Mouse (Mus musculus) myocyte (in vitro differentiated cells): ENCODE measurements around the gene Luc7l3. TPM values are rescaled to one million over a fixed set of nuclear protein-coding genes. Genes with fewer than 3 reads are reported as not detected.

Source experiments
- H3K27me3 ChIP-seq: one replicate; pipeline ENCODE4 v1.6.1; 2011; ENCODE audit not compliant: control insufficient read depth, insufficient read depth, insufficient read length
- H3K36me3 ChIP-seq: one replicate; pipeline ENCODE4 v1.6.1; 2011; ENCODE audit not compliant: control insufficient read depth, insufficient read depth
- H3K4me2 ChIP-seq: one replicate; pipeline ENCODE4 v1.6.1; 2011; ENCODE audit warnings: low read depth, control low read depth
- H3K4me3 ChIP-seq: one replicate; pipeline ENCODE4 v1.5.1; 2011; ENCODE audit warnings: mild to moderate bottlenecking, control low read depth, moderate library complexity
- H3K79me2 ChIP-seq: one replicate; pipeline ENCODE4 v1.6.1; 2011; ENCODE audit not compliant: control insufficient read depth, insufficient read depth
- H3ac ChIP-seq: one replicate; pipeline ENCODE4 v1.6.1; 2011; ENCODE audit not compliant: control insufficient read depth, insufficient read length
- CEBPB ChIP-seq: IDR thresholded peaks from 2 replicates; pipeline ENCODE4 v1.6.1; 2011; ENCODE audit warnings: mild to moderate bottlenecking, moderate library complexity; ENCODE audit not compliant: poor library complexity, insufficient read depth, severe bottlenecking
- E2F4 ChIP-seq: IDR thresholded peaks from one replicate; pipeline ENCODE4 v1.6.1; 2011; ENCODE audit warnings: mild to moderate bottlenecking, control low read depth, moderate library complexity; ENCODE audit not compliant: insufficient read depth
- MAX ChIP-seq: IDR thresholded peaks from one replicate; pipeline ENCODE4 v1.6.1; 2011; ENCODE audit warnings: low read depth, mild to moderate bottlenecking, control low read depth
- MYOD1 ChIP-seq, 3 experiments: IDR thresholded peaks; one replicate each; pipeline ENCODE4 v1.6.1; 2011; ENCODE audit warnings: control low read depth in 2 of 3, low read depth in 2 of 3, mild to moderate bottlenecking in 2 of 3, moderate library complexity in 1 of 3; ENCODE audit not compliant: insufficient read length in 2 of 3, control insufficient read depth in 1 of 3
- MYOG ChIP-seq, 3 experiments: IDR thresholded peaks; one replicate each; pipeline ENCODE4 v1.6.1; 2011; ENCODE audit warnings: control low read depth in 2 of 3, low read depth in 2 of 3, mild to moderate bottlenecking in 2 of 3; ENCODE audit not compliant: insufficient read length in 2 of 3, control insufficient read depth in 1 of 3, insufficient read depth in 1 of 3
- POLR2A ChIP-seq: IDR thresholded peaks from one replicate; pipeline ENCODE4 v1.6.1; 2011; ENCODE audit warnings: low read depth, mild to moderate bottlenecking, control low read depth, moderate library complexity; ENCODE audit not compliant: insufficient read length
- POLR2AphosphoS2 ChIP-seq: IDR thresholded peaks from one replicate; pipeline ENCODE4 v1.6.1; 2011; ENCODE audit warnings: low read depth, control low read depth; ENCODE audit not compliant: insufficient read length
- REST ChIP-seq: IDR thresholded peaks from one replicate; pipeline ENCODE4 v1.6.1; 2011; ENCODE audit warnings: mild to moderate bottlenecking, control low read depth, moderate library complexity; ENCODE audit not compliant: insufficient read depth, insufficient read length
- SRF ChIP-seq: IDR thresholded peaks from one replicate; pipeline ENCODE4 v1.6.1; 2011; ENCODE audit warnings: low read depth; ENCODE audit not compliant: control insufficient read depth, insufficient read length
- TCF12 ChIP-seq: IDR thresholded peaks from one replicate; pipeline ENCODE4 v1.6.1; 2011; ENCODE audit warnings: mild to moderate bottlenecking, control low read depth; ENCODE audit not compliant: poor library complexity, insufficient read depth, severe bottlenecking
- TCF3 ChIP-seq: IDR thresholded peaks from one replicate; pipeline ENCODE4 v1.6.1; 2011; ENCODE audit warnings: low read depth, control low read depth; ENCODE audit not compliant: insufficient read length
- USF1 ChIP-seq: IDR thresholded peaks from one replicate; pipeline ENCODE4 v1.6.1; 2011; ENCODE audit warnings: low read depth, mild to moderate bottlenecking, control low read depth, moderate library complexity
- polyA plus RNA-seq: library from polyadenylated mRNA; unstranded; fragments of >200 nt; fragmentation: generic; extraction: Trizol; gene quantifications from one replicate; pipeline ENCODE4 v1.2.1, GENCODE M21; 2012; ENCODE audit warnings: missing spikeins

Gene Luc7l3
- polyA plus RNA-seq, 1 experiment: 15.4 TPM

DNA sequence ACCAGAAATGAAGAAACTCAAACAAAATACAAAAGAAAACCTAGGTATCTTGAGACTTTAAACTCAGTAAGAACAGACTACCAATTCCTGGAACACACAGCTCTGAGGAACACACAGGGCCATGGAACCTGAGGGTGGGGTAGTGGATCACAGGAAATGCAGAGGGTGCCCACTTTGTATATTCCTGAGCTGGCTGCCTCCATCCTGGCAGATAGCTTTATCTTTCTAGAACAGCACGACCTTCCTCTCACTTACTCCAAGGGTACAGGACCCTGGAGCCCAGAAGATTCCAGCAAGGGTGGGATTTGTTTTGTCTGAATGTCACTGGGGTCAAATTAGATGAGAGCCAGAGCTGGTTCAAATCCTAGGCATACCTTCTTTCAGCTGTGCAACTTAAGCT is 28.5 kb upstream of the Luc7l3 start:
- H3K79me2 ChIP-seq: no peaks in the 10 kb centered on the region
- TF ChIP-seq TCF12: no peak
- no peak for TF ChIP-seq MYOG (IDR thresholded peaks at IDR 0.05; ENCODE audit: control insufficient read depth in 1 of 3, insufficient read depth in 1 of 3, insufficient read length in 2 of 3, low read depth in 2 of 3)
- no peak for TF ChIP-seq REST
- TF ChIP-seq MAX: no peak
- no peak for TF ChIP-seq E2F4
- no peak for TF ChIP-seq POLR2AphosphoS2
- TF ChIP-seq SRF: no peak
- TF ChIP-seq TCF3: no peak
- TF ChIP-seq POLR2A: no peak
- no peak for TF ChIP-seq CEBPB
- TF ChIP-seq USF1: no peak
- TF ChIP-seq MYOD1 (IDR thresholded peaks at IDR 0.05; ENCODE audit: control insufficient read depth in 1 of 3, insufficient read length in 2 of 3, low read depth in 2 of 3): no peak
- H3K36me3 ChIP-seq: no peaks in the 10 kb centered on the region
- no peak overlapping the region for H3K4me2 ChIP-seq
- H3K4me3 ChIP-seq: no peak overlapping the region
- H3ac ChIP-seq: no peak overlapping the region
- H3K27me3 ChIP-seq: peaks cover 19% of the 10 kb centered on the region

DNA sequence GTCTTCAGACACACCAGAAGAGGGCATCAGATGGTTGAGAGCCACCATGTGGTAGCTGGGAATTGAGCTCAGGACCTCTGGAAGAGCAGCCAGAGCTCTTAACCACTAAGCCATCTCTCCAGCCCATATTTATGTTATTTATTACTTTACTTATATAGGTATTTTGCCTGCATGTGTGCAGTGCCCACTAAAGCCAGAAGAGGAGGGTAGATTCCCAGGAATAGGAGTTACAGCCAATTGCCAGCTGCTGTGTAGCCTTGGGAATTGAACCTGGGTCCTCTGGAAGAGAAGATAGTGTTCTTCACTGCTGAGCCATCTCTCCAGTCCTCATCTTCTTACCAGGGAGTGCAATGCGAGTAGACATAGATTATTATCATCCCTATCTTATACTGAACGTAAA is 28.1 kb upstream of the Luc7l3 start:
- Histone ChIP-seq H3K4me3 (no peak overlapping the region), H3K79me2 (no peaks in the 10 kb centered on the region), H3ac (no peak overlapping the region), H3K27me3 (peaks cover 14% of the 10 kb centered on the region), H3K4me2 (no peak overlapping the region), H3K36me3 (no peaks in the 10 kb centered on the region)
- TF ChIP-seq MYOD1 (IDR thresholded peaks at IDR 0.05; ENCODE audit: control insufficient read depth in 1 of 3, insufficient read length in 2 of 3, low read depth in 2 of 3) (no peak), REST (no peak), POLR2A (no peak), SRF (no peak), USF1 (no peak), MAX (no peak), TCF12 (no peak), CEBPB (no peak), E2F4 (no peak), MYOG (IDR thresholded peaks at IDR 0.05; ENCODE audit: control insufficient read depth in 1 of 3, insufficient read depth in 1 of 3, insufficient read length in 2 of 3, low read depth in 2 of 3) (no peak), TCF3 (no peak), POLR2AphosphoS2 (no peak)

DNA sequence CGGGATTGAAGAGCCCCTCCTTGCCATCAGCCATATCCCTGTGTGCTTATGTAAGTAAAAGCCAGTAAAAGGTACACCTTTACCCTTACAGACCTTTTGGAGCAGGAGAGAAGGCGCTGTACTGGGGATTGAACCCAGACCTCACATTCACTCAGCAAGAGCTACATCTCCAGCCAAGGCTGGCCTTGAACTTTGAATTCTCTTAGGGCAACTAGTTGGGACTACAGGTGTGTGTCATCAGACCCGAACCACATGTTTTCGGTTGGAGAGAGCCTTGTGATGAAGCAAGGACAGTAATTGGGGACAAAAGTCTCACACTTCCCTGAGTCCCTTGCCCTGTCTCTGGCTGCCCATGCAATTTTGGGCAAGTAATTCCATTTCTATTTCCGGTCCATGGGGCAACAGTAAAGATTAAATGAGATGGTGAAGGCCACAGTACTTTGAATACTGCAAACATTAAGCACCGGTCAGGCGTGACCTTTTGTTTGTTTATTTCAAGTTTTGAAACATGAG is 25.3 kb upstream of the Luc7l3 start:
- Histone ChIP-seq H3K4me2 (no peak overlapping the region), H3ac (no peak overlapping the region), H3K36me3 (no peaks in the 10 kb centered on the region), H3K79me2 (no peaks in the 10 kb centered on the region), H3K4me3 (no peak overlapping the region), H3K27me3 (peaks cover 8% of the 10 kb centered on the region)
- TF ChIP-seq TCF12: no peak
- no peak for TF ChIP-seq MYOG (IDR thresholded peaks at IDR 0.05; ENCODE audit: control insufficient read depth in 1 of 3, insufficient read depth in 1 of 3, insufficient read length in 2 of 3, low read depth in 2 of 3)
- no peak for TF ChIP-seq SRF
- no peak for TF ChIP-seq USF1
- TF ChIP-seq REST: no peak
- TF ChIP-seq TCF3: no peak
- no peak for TF ChIP-seq POLR2AphosphoS2
- no peak for TF ChIP-seq MYOD1 (IDR thresholded peaks at IDR 0.05; ENCODE audit: control insufficient read depth in 1 of 3, insufficient read length in 2 of 3, low read depth in 2 of 3)
- TF ChIP-seq MAX: no peak
- TF ChIP-seq POLR2A: no peak

DNA sequence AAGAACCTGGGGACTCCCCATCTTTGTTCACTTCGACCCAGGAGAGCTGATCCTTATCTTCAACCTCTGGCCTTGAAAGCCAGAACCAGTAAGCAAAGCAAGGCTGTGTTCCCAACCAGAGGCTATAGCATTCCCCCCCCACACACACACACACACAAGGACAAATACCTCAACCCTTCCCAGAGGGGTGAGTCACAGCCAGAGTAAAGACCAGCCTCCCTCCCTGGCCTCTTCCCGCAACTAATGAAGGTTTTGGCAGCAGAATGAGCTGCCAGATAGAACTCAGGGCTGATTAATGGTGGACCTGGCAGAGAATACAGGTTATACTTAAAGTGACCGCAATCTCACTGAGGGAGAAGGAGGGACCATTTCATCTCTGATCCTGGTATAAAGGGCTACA is 24.8 kb upstream of the Luc7l3 start:
- TF ChIP-seq E2F4: no peak
- no peak for TF ChIP-seq POLR2AphosphoS2
- no peak for TF ChIP-seq MYOD1 (IDR thresholded peaks at IDR 0.05; ENCODE audit: control insufficient read depth in 1 of 3, insufficient read length in 2 of 3, low read depth in 2 of 3)
- no peak for TF ChIP-seq USF1
- TF ChIP-seq MYOG (IDR thresholded peaks at IDR 0.05; ENCODE audit: control insufficient read depth in 1 of 3, insufficient read depth in 1 of 3, insufficient read length in 2 of 3, low read depth in 2 of 3): no peak
- no peak for TF ChIP-seq CEBPB
- no peak for TF ChIP-seq TCF12
- no peak for TF ChIP-seq TCF3
- no peak for TF ChIP-seq REST
- no peak for TF ChIP-seq MAX
- no peak for TF ChIP-seq POLR2A
- Histone ChIP-seq H3K27me3 (peaks cover 2% of the 10 kb centered on the region), H3K36me3 (no peaks in the 10 kb centered on the region), H3ac (no peak overlapping the region), H3K4me2 (no peak overlapping the region), H3K4me3 (no peak overlapping the region), H3K79me2 (no peaks in the 10 kb centered on the region)

DNA sequence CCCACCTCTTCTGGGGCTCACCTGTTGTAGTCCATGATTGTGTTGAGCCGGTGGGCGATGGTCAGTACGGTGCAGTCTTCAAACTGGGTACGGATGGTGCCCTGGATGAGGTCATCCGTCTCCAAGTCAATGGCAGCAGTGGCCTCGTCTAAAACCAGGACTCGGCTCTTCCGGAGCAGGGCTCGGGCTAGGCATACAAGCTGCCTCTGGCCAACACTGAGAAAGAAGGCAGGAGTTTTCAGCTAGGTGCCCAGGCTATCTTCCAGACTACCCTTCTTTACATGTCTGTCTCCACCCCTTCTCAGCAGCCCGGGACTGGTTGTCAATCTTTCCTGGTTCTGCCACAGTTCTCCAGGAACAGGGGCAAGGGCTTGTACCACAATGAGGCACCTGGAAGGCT is 24.1 kb upstream of the Luc7l3 start:
- TF ChIP-seq POLR2A: no peak
- TF ChIP-seq TCF3: no peak
- TF ChIP-seq E2F4: no peak
- TF ChIP-seq REST: no peak
- no peak for TF ChIP-seq TCF12
- no peak for TF ChIP-seq MAX
- no peak for TF ChIP-seq MYOG (IDR thresholded peaks at IDR 0.05; ENCODE audit: control insufficient read depth in 1 of 3, insufficient read depth in 1 of 3, insufficient read length in 2 of 3, low read depth in 2 of 3)
- no peak for TF ChIP-seq SRF
- TF ChIP-seq USF1: no peak
- TF ChIP-seq MYOD1 (IDR thresholded peaks at IDR 0.05; ENCODE audit: control insufficient read depth in 1 of 3, insufficient read length in 2 of 3, low read depth in 2 of 3): no peak
- no peak for TF ChIP-seq POLR2AphosphoS2
- no peak for TF ChIP-seq CEBPB
- no peak overlapping the region for H3ac ChIP-seq
- H3K27me3 ChIP-seq: no peaks in the 10 kb centered on the region
- no peak overlapping the region for H3K4me2 ChIP-seq
- no peaks in the 10 kb centered on the region for H3K79me2 ChIP-seq
- H3K4me3 ChIP-seq: no peak overlapping the region
- H3K36me3 ChIP-seq: no peaks in the 10 kb centered on the region
